Mouse (Mus musculus) heart, postnatal 14 days (tissue): ENCODE data around the gene Gpr173. TPM values are rescaled to one million over a fixed set of nuclear protein-coding genes. Genes with fewer than 3 reads are reported as not detected.

ENCODE experiments used
- DNase-seq, 2 experiments: peaks; one replicate each; pipeline ENCODE4 v3.0.0; 2021 to 2022
- intact Hi-C: fragments of 180-260 bp; cut with DNase I; formaldehyde crosslinking; loops from one replicate; pipeline ENCODE4 v1.15.1; 2025
- total RNA-seq, 2 experiments: library from RNA; stranded (reverse); gene quantifications; 2 replicates each; pipeline ENCODE4 v1.2.3; 2021

Gene Gpr173
- total RNA-seq, 2 experiments from 2014 or later, result 1.7 to 2.4 TPM

GRCm38 (mm10) chrX:152307371-152307770, 61.1 kb downstream of the Gpr173 start:
- intact Hi-C loops, result loop anchor here (5.0 kb wide), 1 partner anchor 50 kb away; no protein-coding TSS in a partner anchor
- DNase-seq, result no peak

GRCm38 (mm10) chrX:152306224-152306623, 62.3 kb downstream of the Gpr173 start:
- intact Hi-C loops, result loop anchor here (5.0 kb wide), 1 partner anchor 49 kb away; no protein-coding TSS in a partner anchor
- no peak for DNase-seq

Other genes starting within 250 kb of the Gpr173 start
- gene Iqsec2, start 224.4 kb downstream of the Gpr173 start, total RNA-seq, result 10 to 100 TPM; 61.7 to 73.2 TPM
- 10 to 100 TPM; 41.4 to 61.8 TPM for gene Kdm5c, start 135.7 kb downstream of the Gpr173 start, total RNA-seq
- gene Kantr, start 41.2 kb downstream of the Gpr173 start, total RNA-seq, result 1 to 10 TPM; 3.2 to 3.8 TPM
- 10 to 100 TPM; 11.6 to 12.5 TPM for gene Tspyl2, start 26.3 kb downstream of the Gpr173 start, total RNA-seq
- gene Cldn34a, start 194.6 kb upstream of the Gpr173 start, total RNA-seq, result not detected